Mouse (Mus musculus) megakaryocyte progenitor cell, adult 5-6 weeks (primary cell): Measurements from ENCODE around the gene Scp2d1. TPM values are rescaled to one million over a fixed set of nuclear protein-coding genes. Genes with fewer than 3 reads are reported as not detected.
A peak's percentile ranks its signal among the peaks of the same experiment; 100 is the strongest.
"Not testable (repeated sequence)": the region's sequence is repeated elsewhere in the genome, so short reads cannot be mapped to it uniquely, and the experiment has no call there.

ENCODE experiments used
- ATAC-seq: replicated peaks from 2 replicates; pipeline ENCODE4 v1.8.0; 2016; ENCODE audit warnings: mild to moderate bottlenecking, moderate TSS enrichment, inconsistent platforms; ENCODE audit not compliant: poor library complexity
- total RNA-seq, 2 experiments: library from RNA; stranded (forward) in 1 of 2; stranded (reverse) in 1 of 2; fragments of 157-497, 149-512 nt in 1 of 2; fragments of 200-1000 nt in 1 of 2; gene quantifications; 2 replicates each; pipeline versions ENCODE4 v1.2.3 to v1.2.4; 2015 to 2017

The Scp2d1 gene
- total RNA-seq (2015) (not detected in 2 replicates), total RNA-seq (2017) (not detected in 2 replicates)

GRCm38 (mm10) chr2:144823356-144823755, at the start of gene Scp2d1:
Gene Scp2d1 (plus strand): TSS chr2:144823656.
- not testable (repeated sequence) for ATAC-seq

DNA sequence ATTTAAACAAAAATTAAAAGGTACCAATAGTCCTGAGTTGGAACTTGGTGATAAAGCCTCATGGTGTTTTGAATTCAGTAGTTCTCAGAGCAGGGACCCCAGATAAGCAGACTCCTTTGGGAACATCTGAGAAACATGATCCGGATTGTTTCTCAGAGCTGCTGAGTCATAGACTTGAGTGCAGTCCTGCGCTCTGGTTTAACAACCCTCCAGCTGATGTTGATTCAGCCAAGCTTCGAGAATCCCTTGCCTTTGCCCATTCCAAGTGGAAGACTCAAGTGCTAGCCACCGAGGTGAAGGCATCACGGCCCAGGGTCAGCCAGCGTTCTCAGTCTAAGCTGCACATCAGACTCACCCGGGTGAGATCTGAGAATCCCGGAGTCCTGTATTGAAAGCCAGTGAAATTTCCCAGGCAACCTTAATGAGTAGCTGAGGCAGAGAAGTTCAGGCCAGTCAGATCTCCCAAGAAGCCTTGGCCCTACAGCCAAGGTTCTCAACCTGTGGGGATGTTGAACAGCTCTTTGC, 48.8 kb upstream of the Scp2d1 start:
- no peak for ATAC-seq

DNA sequence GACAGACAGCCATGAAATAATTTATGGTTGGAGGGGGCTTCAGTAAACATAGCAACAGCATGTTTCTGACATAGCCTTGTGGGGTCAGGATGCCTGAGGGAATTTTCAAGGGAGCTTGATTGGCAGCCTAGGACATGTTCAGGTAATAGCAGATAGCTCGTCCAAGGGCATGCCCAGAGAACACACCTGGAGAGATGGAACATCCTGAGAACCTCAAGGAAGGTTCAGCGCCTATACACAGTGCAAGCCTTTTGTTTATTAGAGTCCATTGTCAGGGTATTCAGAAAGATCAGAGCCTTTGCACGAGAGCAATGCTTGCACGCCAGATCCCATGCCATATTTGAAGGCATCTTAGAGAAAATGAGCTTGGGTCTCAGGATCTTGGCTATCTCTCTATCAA, 47.8 kb upstream of the Scp2d1 start:
- no peak for ATAC-seq

DNA sequence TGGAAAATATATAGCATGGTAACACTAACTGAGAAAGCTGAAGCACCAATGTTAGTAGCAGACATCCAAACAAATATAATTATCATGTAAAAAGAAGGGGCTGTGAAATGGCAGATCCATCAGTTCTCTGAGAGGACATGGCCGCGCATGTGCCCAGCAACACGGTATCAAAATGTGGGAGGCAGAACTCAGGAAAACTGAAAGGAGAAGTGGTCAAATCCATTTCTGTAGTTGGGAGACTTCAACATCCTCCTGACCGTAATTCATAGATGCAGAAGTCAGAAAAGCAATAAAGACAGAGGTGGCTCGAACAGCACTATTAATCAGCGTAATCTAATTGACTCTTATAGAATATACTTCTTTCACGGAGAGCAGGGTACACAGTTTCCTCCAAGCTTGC, 44.2 kb upstream of the Scp2d1 start:
- peak; percentile 63; the same call in 1 of the 2 replicates for ATAC-seq

DNA sequence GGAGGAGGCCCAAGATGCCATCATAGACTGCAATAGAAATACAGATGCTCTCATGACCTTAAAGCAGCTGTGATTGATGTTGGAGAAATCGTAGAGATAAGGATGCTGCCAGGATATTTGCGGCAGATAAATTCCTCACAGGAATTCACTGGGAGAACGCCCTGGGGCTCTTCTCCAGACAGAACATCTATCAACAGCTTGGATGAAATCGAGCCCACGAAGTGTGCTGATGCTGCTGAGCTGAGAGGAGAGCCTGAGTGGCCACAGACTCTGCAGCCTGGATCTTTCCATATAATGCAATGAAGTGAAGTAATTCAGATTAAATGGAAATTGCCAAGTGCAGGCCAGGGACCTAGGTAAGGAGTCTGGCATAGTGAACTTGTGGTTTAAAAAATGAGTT, 42.7 kb upstream of the Scp2d1 start:
- ATAC-seq: no peak

- no peak for ATAC-seq
Observed at GRCm38 (mm10) chr2:144781871-144782270, 41.6 kb upstream of the Scp2d1 start.

DNA sequence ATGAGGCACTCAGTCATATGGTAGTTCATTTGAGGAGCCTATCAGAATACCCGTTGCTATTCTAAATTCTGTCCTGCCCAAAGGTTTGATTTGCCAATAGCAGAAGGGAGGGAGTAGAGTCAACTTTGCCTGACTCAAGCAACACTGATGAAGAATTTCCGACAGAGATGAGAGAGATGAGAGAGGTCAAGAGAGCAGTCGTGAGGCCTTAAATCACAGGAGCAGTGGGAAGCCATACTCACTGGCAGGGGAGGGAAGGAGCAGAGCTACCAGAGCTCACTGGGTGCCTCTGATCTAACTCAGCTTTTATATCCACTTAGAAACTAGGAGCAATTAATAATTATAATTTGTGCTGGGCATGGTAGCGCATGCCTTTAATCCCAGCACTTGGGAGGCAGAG, 41.0 kb upstream of the Scp2d1 start:
- no peak for ATAC-seq

- ATAC-seq: no peak
Observed at GRCm38 (mm10) chr2:144783190-144783589, 40.3 kb upstream of the Scp2d1 start.

DNA sequence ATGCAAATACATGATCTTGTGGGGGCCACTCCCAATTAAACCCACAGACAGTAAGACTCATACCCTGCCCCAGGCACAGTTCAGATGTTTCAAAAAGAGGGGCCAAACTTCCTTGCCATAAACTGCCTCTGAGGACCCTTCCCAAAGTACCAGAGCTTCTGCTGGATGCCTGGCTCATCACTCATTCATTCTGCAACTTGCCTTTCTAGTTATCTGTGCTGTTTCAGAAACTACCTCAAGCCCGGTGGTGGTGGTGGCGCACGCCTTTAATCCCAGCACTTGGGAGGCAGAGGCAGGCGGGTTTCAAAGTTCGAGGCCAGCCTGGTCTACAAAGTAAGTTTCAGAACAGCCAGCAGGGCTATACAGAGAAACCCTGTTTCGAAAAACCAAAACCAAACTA, 39.6 kb upstream of the Scp2d1 start:
- ATAC-seq: no peak

- ATAC-seq: no peak
Observed at GRCm38 (mm10) chr2:144791671-144792294, 31.7 kb upstream of the Scp2d1 start.

- no peak for ATAC-seq
Observed at GRCm38 (mm10) chr2:144797515-144797914, 25.9 kb upstream of the Scp2d1 start.

DNA sequence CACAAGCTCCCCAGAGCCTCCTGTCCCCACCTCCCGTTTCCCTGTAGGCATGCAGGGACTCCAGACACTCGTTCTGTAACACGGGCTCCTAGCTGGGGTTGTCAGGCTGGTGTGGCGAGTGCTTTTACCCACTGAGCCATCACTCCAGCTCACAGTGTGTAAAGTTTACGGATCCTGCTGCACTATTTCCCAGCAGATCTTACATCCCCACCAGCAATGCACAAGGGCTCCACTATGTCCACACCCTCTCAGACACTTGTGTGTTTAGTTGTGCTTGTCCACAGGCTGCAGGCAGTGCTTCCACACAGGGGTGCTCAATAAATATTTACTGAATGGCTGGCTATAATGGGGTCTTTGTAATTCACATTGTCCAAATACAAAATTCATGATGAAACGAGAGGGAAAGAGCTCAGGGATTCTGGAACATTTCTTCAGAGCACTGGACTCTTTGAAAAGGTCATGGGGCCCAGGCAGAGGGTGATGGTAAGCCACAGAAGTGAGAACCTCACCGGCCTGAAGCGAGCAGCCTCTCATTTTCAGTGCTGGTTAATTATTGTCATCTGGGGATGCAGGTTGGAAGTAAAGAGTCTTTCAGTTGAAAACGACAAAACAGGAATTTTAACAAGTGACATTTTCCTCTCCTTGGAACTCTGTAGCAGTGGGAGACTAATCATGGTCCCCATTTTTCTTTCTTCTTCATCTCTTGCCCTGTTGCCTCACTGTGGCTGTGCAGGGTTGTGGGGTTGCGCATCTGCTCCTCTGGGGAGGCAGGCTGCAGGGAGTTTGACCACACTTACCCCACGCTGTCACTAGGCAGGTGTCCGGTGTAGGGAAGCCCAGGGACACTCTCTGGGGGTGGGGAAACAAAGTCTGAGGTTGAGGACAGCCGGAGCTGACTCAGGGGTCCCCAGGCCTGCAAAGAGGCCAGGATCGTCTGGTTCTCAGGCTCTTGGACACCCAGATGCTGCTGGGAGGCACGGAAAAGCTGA, 15.4 kb upstream of the Scp2d1 start:
- no peak for ATAC-seq

GRCm38 (mm10) chr2:144828457-144828985, 5.1 kb downstream of the Scp2d1 start:
- no peak for ATAC-seq

DNA sequence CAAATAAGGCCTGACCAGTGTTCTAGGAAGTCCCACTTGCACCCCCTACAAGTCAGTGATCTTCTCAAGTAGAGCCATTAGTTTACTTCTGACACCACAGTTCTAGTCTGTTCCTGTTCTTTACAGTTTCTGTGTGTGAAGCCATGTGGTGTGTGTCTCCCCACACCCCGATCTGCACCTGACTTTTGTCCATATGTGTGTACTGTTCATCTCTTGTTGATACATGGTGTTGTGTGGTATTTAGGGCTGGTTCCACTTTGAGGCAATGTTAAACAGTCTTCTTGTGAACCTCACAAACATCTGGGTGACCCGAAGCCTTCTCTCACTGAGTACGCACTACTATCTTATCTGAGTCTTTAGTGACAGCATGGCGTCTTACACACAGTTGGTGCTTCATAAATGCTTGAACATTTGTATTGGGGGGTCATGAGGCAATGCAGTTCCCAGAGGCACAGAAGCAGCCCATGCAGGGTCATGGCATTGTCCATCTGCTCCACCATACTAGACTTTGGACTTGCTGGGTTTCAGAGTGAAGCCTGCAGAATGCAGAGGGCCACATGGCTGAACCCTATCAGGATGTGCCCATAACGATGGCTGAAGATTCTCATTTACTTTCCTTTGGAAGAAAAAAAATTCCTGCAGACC, 13.3 kb downstream of the Scp2d1 start:
- ATAC-seq: no peak

GRCm38 (mm10) chr2:144837312-144837679, 13.8 kb downstream of the Scp2d1 start:
- no peak for ATAC-seq

DNA sequence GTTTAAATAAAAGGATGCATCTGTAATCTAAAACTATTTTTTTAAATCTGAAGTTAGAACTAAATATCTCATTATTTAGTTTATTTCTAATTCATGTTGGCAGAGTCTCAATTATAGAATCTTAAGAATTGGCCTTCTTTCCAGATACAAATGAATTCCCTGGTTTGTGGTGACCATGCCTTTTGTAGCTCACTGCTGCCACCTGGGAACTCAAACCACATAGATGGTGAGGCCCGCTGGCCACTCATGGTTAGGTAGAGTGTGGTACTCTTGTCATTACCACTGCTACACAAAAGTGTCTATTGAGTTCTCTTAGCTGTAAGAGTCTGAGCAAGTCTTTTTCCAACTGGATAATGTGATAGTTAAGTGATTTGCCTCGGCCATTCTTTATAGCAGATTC, 45.4 kb downstream of the Scp2d1 start:
- ATAC-seq: 0 out of 2 replicates have a peak, but pooled peaks have one; percentile 26

Other genes with a start within 250 kb of the Scp2d1 start
- gene Smim26, start 229.6 kb upstream of the Scp2d1 start, total RNA-seq (2015): 30.1 and 42.9 TPM in 2 replicates
- 23.5 and 27.0 TPM in 2 replicates for gene Smim26, start 229.6 kb upstream of the Scp2d1 start, total RNA-seq (2017)
- gene Dtd1, start 223.8 kb upstream of the Scp2d1 start, total RNA-seq (2015): 29.5 and 34.1 TPM in 2 replicates
- gene Dtd1, start 223.8 kb upstream of the Scp2d1 start, total RNA-seq (2017): 59.8 and 63.1 TPM in 2 replicates